Mouse (Mus musculus) neural tube, embryonic 12.5 days (tissue): ENCODE results near the gene Cdk6. TPM values are rescaled to one million over a fixed set of nuclear protein-coding genes. Genes with fewer than 3 reads are reported as not detected.

Source experiments
- ATAC-seq: fragments of 200-750 bp; cut with Nextera tagmentation; 2 replicates; pipeline ENCODE4 v1.8.0; 2017; ENCODE audit warnings: low read depth, mild to moderate bottlenecking, moderate TSS enrichment, moderate library complexity; ENCODE audit not compliant: low FRiP score
- H3K27ac ChIP-seq: fragments of 300-500 bp; sonication (generic); 2 replicates; pipeline ENCODE4 v1.5.1; 2016
- H3K27me3 ChIP-seq: fragments of 300-500 bp; sonication (generic); replicated peaks from 2 replicates; pipeline ENCODE4 v1.6.1; 2016; ENCODE audit warnings: mild to moderate bottlenecking
- H3K36me3 ChIP-seq: fragments of 300-500 bp; sonication (generic); 2 replicates; pipeline ENCODE4 v1.6.1; 2016; ENCODE audit warnings: mild to moderate bottlenecking
- H3K4me1 ChIP-seq: fragments of 300-500 bp; sonication (generic); 2 replicates; pipeline ENCODE4 v1.6.1; 2016
- H3K4me2 ChIP-seq: fragments of 300-500 bp; sonication (generic); replicated peaks from 2 replicates; pipeline ENCODE4 v1.6.1; 2016; ENCODE audit warnings: mild to moderate bottlenecking
- H3K4me3 ChIP-seq: fragments of 300-500 bp; sonication (generic); 2 replicates; pipeline ENCODE4 v1.5.1; 2016
- H3K9ac ChIP-seq: fragments of 300-500 bp; sonication (generic); 2 replicates; pipeline ENCODE4 v1.6.1; 2016; ENCODE audit warnings: mild to moderate bottlenecking
- H3K9me3 ChIP-seq: fragments of 300-500 bp; sonication (generic); 2 replicates; pipeline ENCODE4 v1.6.1; 2016; ENCODE audit warnings: mild to moderate bottlenecking
- WGBS: fragments of 180-500 bp; shearing (Covaris S2); methylation state at CpG from one replicate; pipeline ENCODE4 v1.1.7; 2016; 5-methylcytosine and 5-hydroxymethylcytosine counted together
- polyA plus RNA-seq: library from polyadenylated mRNA; unstranded; fragments of >200 nt; fragmentation: Nextera tagmentation; extraction: Ambion mirVana; gene quantifications from 2 replicates; pipeline ENCODE4 v1.2.1, GENCODE M21; 2016

Gene Cdk6
- polyA plus RNA-seq, 1 experiment from 2014 or later: 18.5 TPM

DNA sequence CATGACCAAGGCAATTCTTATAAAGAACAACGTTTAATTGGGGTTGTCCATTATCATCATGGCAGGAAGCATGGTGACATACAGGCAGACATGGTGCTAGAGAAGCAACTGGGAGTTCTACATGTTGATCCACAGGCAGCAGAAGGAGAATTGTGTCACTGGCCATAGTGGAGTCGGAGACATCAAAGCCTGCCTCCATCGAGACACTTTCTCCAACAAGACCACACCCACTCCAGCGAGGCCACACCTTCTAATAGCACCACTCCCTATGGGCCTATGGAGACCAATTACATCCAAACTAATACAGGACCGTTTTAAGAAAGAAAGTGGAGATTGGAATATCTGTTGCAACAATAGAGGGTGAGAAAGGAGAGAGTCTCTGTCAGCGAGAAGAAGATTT lies 200.6 kb downstream of the Cdk6 start:
- Histone ChIP-seq H3K4me3 (no peak overlapping the region), H3K4me2 (no peak overlapping the region), H3K27ac (no peak overlapping the region), H3K27me3 (no peaks in the 10 kb centered on the region), H3K9ac (no peak overlapping the region), H3K9me3 (no peaks in the 10 kb centered on the region), H3K4me1 (peaks cover 12% of the 10 kb centered on the region), H3K36me3 (peaks cover 2% of the 10 kb centered on the region; the same call in 1 of the 2 replicates)
- WGBS: 81% methylated on average over 6 of the region's 6 CpGs
- no peak for ATAC-seq

DNA sequence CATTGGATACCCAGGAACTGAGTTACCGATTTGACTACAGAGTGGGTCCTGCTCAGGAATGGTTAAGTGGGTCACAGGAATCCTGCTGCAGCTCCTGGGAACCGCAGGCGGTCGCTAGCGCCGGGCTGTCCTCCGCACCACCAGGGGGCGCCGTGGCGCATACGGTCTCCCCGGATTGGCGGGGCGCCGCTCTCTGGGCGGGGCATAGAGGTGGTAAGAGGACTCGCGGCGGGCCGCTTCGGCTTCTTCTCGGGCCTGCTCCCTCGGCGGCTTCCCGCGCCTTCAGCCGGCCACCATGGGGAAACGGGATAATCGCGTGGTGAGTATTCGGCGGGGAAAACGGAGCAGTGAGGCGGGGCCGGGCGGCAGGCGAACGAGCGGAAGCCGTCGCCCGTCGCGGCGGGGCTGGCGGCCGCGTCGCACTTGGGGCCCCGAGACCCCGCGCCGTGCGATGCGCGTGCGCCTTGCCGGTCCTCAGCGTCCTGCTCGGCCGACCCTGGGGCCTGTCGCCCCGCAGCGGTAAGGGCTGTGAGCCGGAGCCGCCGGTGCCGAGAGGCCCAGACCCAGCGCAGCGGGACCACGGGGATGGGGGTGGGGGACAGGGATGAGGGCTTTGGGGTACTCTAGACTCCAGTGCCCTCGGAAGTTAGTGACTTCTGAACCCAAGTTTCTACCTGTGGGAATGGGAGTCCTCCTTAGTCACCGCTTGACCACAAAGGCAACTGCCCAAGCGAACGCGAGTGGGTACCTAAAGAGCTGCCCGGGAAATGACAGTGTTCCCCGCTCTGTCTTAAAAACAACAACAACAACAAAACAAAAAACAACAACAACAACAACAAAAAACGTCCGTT lies 202.6 kb downstream of the Cdk6 start, which contains the start of gene Fam133b:
Gene Fam133b (plus strand): TSS at position 205 of the 851 bp plus-strand sequence.
- no peaks in the 10 kb centered on the region for H3K9me3 ChIP-seq
- ATAC-seq: peak; percentile 96
- peak within 1 kb of the TSS; percentile 74 for H3K4me2 ChIP-seq
- H3K9ac ChIP-seq: peak within 1 kb of the TSS; percentile 82
- peaks cover 4% of the 10 kb centered on the region; the same call in 1 of the 2 replicates for H3K36me3 ChIP-seq
- under 1% methylated on average over 80 of the region's 80 CpGs for WGBS
- peak within 1 kb of the TSS; percentile 70 for H3K27ac ChIP-seq
- H3K4me3 ChIP-seq: peak within 1 kb of the TSS; percentile 87
- no peaks in the 10 kb centered on the region for H3K27me3 ChIP-seq
- H3K4me1 ChIP-seq: peaks cover 12% of the 10 kb centered on the region

DNA sequence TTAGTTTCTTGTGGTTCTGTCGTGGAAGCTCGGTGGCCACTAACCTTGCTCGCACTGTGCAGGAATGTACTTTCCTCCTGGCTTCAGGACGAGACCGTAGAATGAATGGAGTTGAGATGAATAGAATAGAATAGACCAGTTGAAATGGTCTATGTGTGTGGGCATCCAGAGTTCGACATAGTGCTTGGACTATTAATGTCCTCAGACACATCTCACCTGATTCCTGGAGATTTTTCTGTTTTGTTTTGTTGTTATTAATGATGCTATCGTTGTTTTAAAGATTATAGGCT lies 203.1 kb downstream of the Cdk6 start:
- peaks cover 4% of the 10 kb centered on the region; the same call in 1 of the 2 replicates for H3K36me3 ChIP-seq
- WGBS: 11% methylated on average over 7 of the region's 7 CpGs
- H3K9ac ChIP-seq: peak overlapping the region; percentile 82
- H3K27ac ChIP-seq: no peak overlapping the region
- H3K27me3 ChIP-seq: no peaks in the 10 kb centered on the region
- H3K4me1 ChIP-seq: peaks cover 12% of the 10 kb centered on the region
- H3K4me2 ChIP-seq: peak overlapping the region; percentile 74
- ATAC-seq: peak; percentile 35
- H3K9me3 ChIP-seq: no peaks in the 10 kb centered on the region
- H3K4me3 ChIP-seq: peak overlapping the region; percentile 87

DNA sequence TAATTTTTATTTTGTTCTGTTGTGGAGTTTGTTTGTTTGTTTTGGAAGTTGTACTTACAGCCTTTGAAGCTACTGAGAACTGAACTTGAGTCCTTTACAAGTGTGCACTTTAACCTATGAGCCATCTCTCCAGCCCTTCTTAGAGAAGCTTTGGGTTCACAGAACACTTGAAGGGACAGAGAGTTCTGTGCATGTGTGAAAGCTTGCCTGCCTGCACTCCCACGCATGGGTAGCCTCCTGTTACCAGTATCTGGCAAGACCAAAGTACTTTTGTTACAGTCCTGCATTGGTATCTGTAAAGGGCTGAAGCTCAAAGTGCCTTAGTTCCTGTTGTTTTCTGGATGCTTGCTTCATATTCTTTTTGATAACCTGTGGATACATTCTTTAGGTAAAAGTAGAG lies 204.9 kb downstream of the Cdk6 start:
- Histone ChIP-seq H3K27ac (no peak overlapping the region), H3K9me3 (no peaks in the 10 kb centered on the region), H3K4me2 (no peak overlapping the region), H3K9ac (no peak overlapping the region), H3K36me3 (peaks cover 4% of the 10 kb centered on the region; the same call in 1 of the 2 replicates), H3K4me3 (no peak overlapping the region), H3K4me1 (peaks cover 12% of the 10 kb centered on the region), H3K27me3 (no peaks in the 10 kb centered on the region)
- WGBS: 87% methylated on average over 1 of the region's 1 CpGs
- ATAC-seq: no peak

DNA sequence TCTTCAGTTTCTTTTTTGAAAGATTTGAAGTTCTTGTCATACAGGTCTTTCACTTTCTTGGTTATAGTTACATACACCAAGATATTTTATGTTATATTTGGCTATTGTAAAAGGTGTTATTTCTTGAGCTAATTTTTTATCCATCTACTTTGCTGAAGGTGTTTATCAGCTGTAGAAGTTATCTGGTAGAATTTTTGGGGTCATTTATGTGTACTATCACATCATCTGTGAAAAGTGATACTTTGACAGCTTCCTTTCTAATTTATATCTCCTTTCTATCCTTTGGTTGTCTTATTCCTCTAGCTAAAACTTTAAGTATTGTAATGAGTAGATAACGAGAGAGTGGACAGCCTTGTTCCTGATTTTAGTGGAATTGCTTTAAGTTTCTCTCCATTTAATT lies 210.2 kb downstream of the Cdk6 start:
- Histone ChIP-seq H3K27ac (no peak overlapping the region), H3K4me1 (no peaks in the 10 kb centered on the region), H3K9me3 (no peaks in the 10 kb centered on the region), H3K4me3 (no peak overlapping the region), H3K27me3 (no peaks in the 10 kb centered on the region), H3K9ac (no peak overlapping the region), H3K36me3 (peaks cover 14% of the 10 kb centered on the region), H3K4me2 (no peak overlapping the region)
- no peak for ATAC-seq
- 93% methylated on average over 1 of the region's 1 CpGs for WGBS

DNA sequence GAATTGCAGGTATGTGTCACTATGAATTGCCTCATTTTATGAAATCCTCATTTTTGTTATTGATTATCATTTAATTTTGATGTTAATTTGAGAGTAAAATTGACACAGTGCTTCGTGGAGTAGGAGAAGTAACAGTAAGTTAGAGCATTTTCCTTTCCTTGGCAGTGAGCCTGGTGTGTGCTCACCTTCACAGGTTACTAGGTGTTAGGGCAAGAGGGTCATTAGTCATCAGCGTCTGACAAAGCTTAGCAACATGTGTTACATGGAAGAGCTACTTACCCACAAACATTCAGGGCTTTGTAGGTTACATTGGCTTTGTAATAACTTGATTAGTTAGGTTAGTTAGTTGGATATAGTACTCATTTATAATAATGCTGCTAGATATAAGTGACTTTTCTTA lies 212.9 kb downstream of the Cdk6 start:
- ATAC-seq: no peak

DNA sequence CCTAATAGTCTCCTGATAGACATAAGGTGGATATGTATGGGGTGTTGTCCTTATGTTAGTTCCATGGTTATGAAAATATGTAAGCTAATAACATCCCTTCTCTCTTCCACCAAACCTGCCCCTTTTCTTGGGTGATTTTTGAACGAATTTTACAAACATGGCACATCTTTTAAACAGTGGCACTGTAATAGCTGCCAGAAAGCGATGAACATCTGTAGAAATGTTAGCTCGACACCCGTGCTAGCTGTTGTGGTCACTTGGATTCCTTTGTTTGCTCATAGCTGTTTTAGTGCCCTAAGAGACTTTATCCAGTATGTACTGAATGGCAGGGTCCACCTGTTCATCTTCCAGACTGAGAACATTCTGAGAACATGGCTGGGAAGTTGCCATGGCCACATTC lies 230.0 kb downstream of the Cdk6 start, which contains the start of gene 1700109H08Rik:
Gene 1700109H08Rik (plus strand): TSS at position 301 of the 400 bp plus-strand sequence.
- no peak for ATAC-seq

More for the DNA sequence above, 212.9 kb downstream of the Cdk6 start:
- Histone ChIP-seq H3K27ac (no peak overlapping the region), H3K9me3 (no peaks in the 10 kb centered on the region), H3K4me2 (no peak overlapping the region), H3K27me3 (no peaks in the 10 kb centered on the region), H3K9ac (no peak overlapping the region), H3K36me3 (peaks cover 27% of the 10 kb centered on the region), H3K4me1 (no peaks in the 10 kb centered on the region), H3K4me3 (no peak overlapping the region)
- WGBS: 95% methylated on average over 2 of the region's 2 CpGs

DNA sequence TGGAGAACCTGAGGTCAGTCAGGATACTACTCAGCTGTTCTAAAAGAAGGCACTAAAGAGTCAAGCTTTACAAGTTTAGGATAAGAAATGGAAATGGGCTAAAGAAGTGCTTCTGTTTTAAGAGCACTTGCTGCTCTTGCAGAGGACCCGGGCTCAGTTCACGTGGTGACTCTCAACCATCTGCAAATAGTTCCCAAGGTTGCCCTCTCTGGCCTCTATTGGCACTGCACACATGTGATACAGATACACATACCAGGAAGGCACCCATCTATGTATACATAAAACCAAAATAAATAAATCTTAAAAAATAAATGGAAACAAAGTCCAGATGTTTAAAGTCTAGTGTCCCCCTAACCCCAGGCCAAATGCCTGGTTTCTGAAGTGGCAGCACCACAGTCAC lies 233.5 kb downstream of the Cdk6 start:
- H3K4me2 ChIP-seq: no peak overlapping the region
- 0 out of 2 replicates have a peak, but pooled peaks cover 4% of the 10 kb centered on the region for H3K9me3 ChIP-seq
- 93% methylated on average over 2 of the region's 2 CpGs for WGBS
- H3K27ac ChIP-seq: no peak overlapping the region
- peaks cover 95% of the 10 kb centered on the region for H3K36me3 ChIP-seq
- H3K4me3 ChIP-seq: no peak overlapping the region
- ATAC-seq: no peak
- no peaks in the 10 kb centered on the region for H3K27me3 ChIP-seq
- H3K9ac ChIP-seq: no peak overlapping the region
- no peaks in the 10 kb centered on the region for H3K4me1 ChIP-seq

More for the DNA sequence above, 230.0 kb downstream of the Cdk6 start, which contains the start of gene 1700109H08Rik:
- no peak within 1 kb of the TSS for H3K27ac ChIP-seq
- H3K4me2 ChIP-seq: no peak within 1 kb of the TSS
- no peaks in the 10 kb centered on the region for H3K4me1 ChIP-seq
- H3K9me3 ChIP-seq: 0 out of 2 replicates have a peak, but pooled peaks cover 4% of the 10 kb centered on the region
- 96% methylated on average over 4 of the region's 4 CpGs for WGBS
- H3K36me3 ChIP-seq: peaks cover 85% of the 10 kb centered on the region
- H3K27me3 ChIP-seq: no peaks in the 10 kb centered on the region
- H3K4me3 ChIP-seq: no peak within 1 kb of the TSS
- H3K9ac ChIP-seq: no peak within 1 kb of the TSS

DNA sequence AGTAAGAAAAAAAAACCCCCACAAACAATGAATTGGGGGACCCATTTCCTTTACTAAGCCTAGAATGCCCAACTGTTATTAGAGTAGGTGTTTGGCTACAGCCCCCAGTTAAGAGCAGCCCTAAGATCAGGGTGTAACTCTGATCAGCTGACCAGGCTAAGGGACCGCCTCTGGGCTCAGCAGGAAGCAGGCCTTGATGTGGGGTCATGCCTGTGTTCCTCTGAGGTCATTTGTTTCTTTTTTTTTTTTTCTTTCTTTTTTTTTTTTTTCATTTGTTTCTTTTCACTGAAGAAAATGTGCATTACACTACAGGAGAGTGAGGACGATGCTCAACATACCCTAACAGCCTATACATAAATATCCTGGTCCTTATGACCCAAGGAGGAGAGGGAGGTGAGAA lies 236.7 kb downstream of the Cdk6 start:
- Histone ChIP-seq H3K27me3 (no peaks in the 10 kb centered on the region), H3K36me3 (peaks cover 82% of the 10 kb centered on the region), H3K9ac (no peak overlapping the region), H3K4me3 (no peak overlapping the region), H3K4me1 (no peaks in the 10 kb centered on the region), H3K27ac (no peak overlapping the region), H3K9me3 (0 out of 2 replicates have a peak, but pooled peaks cover 4% of the 10 kb centered on the region), H3K4me2 (no peak overlapping the region)
- no peak for ATAC-seq
- 89% methylated on average over 2 of the region's 2 CpGs for WGBS

DNA sequence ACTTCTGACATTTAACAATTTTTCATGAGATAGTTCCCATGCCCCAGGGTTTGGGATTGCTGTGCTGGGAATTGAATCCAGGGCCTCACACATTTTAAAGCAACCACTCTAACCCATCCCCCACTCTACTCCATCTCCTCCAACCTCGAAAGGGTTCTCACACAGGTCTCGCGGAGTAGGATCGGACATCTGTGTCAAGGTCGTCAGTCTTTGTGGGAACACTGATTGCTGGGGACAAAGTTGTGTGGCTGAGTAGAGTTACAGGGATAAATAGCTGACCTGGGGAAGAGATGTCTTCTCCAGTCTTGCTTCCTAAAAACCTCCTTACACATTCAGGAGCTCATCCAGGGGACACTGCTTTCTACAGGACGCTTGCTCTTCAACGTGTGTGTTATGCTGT lies 237.8 kb downstream of the Cdk6 start:
- H3K9ac ChIP-seq: no peak overlapping the region
- no peak for ATAC-seq
- no peak overlapping the region for H3K4me2 ChIP-seq
- peaks cover 81% of the 10 kb centered on the region for H3K36me3 ChIP-seq
- H3K4me1 ChIP-seq: no peaks in the 10 kb centered on the region
- WGBS: 96% methylated on average over 7 of the region's 7 CpGs
- H3K4me3 ChIP-seq: no peak overlapping the region
- H3K9me3 ChIP-seq: 0 out of 2 replicates have a peak, but pooled peaks cover 4% of the 10 kb centered on the region
- H3K27ac ChIP-seq: no peak overlapping the region
- H3K27me3 ChIP-seq: no peaks in the 10 kb centered on the region
